Mouse (Mus musculus) testis, adult 2 months (tissue): ENCODE data around the gene Gm49405. TPM values are rescaled to one million over a fixed set of nuclear protein-coding genes. Genes with fewer than 3 reads are reported as not detected.
A peak's percentile ranks its signal among the peaks of the same experiment; 100 is the strongest.
"Not testable (repeated sequence)": the region's sequence is repeated elsewhere in the genome, so short reads cannot be mapped to it uniquely, and the experiment has no call there.

Experiments used
- H3K27ac ChIP-seq: fragments of 200-500 bp; 2 replicates; pipeline ENCODE4 v1.5.1; 2012; ENCODE audit warnings: low read depth, low read length; ENCODE audit not compliant: control insufficient read depth, insufficient read depth
- H3K27me3 ChIP-seq: fragments of 200-500 bp; 2 replicates; pipeline ENCODE4 v1.6.1; 2012; ENCODE audit warnings: mild to moderate bottlenecking, low read length, moderate library complexity; ENCODE audit not compliant: control insufficient read depth, insufficient read depth
- H3K36me3 ChIP-seq: fragments of 200-500 bp; 2 replicates; pipeline ENCODE4 v1.6.1; 2012; ENCODE audit warnings: mild to moderate bottlenecking, low read length; ENCODE audit not compliant: control insufficient read depth, insufficient read depth
- H3K4me1 ChIP-seq: fragments of 200-500 bp; 2 replicates; pipeline ENCODE4 v1.6.1; 2012; ENCODE audit warnings: low read length; ENCODE audit not compliant: control insufficient read depth, insufficient read depth
- H3K4me3 ChIP-seq: fragments of 200-500 bp; 2 replicates; pipeline ENCODE4 v1.5.1; 2012; ENCODE audit warnings: low read depth, mild to moderate bottlenecking, low read length, moderate library complexity, mixed read lengths; ENCODE audit not compliant: control insufficient read depth
- CTCF ChIP-seq: fragments of 200-500 bp; IDR thresholded peaks from 2 replicates; pipeline ENCODE4 v1.5.1; 2012; ENCODE audit warnings: low read depth, mild to moderate bottlenecking, inconsistent platforms, low read length, moderate library complexity; ENCODE audit not compliant: control insufficient read depth, insufficient read depth, insufficient replicate concordance
- POLR2A ChIP-seq: fragments of 200-500 bp; IDR thresholded peaks from 2 replicates; pipeline ENCODE4 v1.6.1; 2012; ENCODE audit warnings: low read depth, mild to moderate bottlenecking, inconsistent platforms, low read length, moderate library complexity; ENCODE audit not compliant: control insufficient read depth
- polyA plus RNA-seq: library from polyadenylated mRNA; depleted of rRNA; stranded (reverse); fragments of >200 nt; gene quantifications from 2 replicates; pipeline ENCODE4 v1.2.3, GENCODE M21; 2012; rRNA removed

The Gm49405 gene
- polyA plus RNA-seq = 0.48 TPM in 2 replicates

- peak; percentile 64; the same call in 1 of the 2 replicates for TF ChIP-seq CTCF
- TF ChIP-seq POLR2A = peak; percentile 48; the same call in 1 of the 2 replicates
- Histone ChIP-seq H3K27me3 (no peaks in the 10 kb centered on the region), H3K4me1 (peaks cover 19% of the 10 kb centered on the region), H3K36me3 (no peaks in the 10 kb centered on the region), H3K27ac (peak within 1 kb of the TSS; percentile 91), H3K4me3 (peak within 1 kb of the TSS; percentile 94)
Observed at GRCm38 (mm10) chr19:4000119-4000900, at the start of gene Gm49405, which contains the start of gene Nudt8. TSS of gene Gm49405 (plus strand) at chr19:4000626. TSS of gene Nudt8 (plus strand) at chr19:4000580.

- H3K36me3 ChIP-seq = no peaks in the 10 kb centered on the region
- no peaks in the 10 kb centered on the region for H3K27me3 ChIP-seq
- no peak overlapping the region for H3K27ac ChIP-seq
- peaks cover 4% of the 10 kb centered on the region for H3K4me1 ChIP-seq
- TF ChIP-seq POLR2A (no peak), CTCF (no peak)
- no peak overlapping the region for H3K4me3 ChIP-seq
Observed at GRCm38 (mm10) chr19:3951461-3951860, 49.0 kb upstream of the Gm49405 start.

DNA sequence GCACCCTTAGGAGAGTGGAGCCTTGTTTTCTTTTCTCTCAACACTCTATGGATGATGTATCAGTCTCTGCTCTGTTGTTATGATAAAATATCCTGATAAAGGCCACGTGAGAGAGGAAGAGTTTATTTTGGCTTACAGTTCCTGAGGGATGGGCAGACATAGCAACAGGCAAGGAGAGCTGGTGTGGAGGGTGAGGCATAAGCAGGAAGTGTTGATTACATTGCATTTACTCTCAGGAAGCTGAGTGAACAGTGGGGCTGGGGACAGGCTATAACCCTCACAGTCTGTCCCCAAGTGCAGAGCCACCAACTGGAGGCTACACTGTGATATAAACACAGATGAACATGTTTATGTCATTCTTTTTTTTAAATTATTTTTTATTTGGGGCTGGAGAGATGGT is 48.3 kb upstream of the Gm49405 start:
- TF ChIP-seq CTCF = no peak
- no peak for TF ChIP-seq POLR2A

GRCm38 (mm10) chr19:3955033-3955432 is 45.4 kb upstream of the Gm49405 start:
- Histone ChIP-seq H3K4me3 (no peak overlapping the region), H3K27ac (no peak overlapping the region), H3K4me1 (no peaks in the 10 kb centered on the region), H3K36me3 (no peaks in the 10 kb centered on the region), H3K27me3 (no peaks in the 10 kb centered on the region)
- no peak for TF ChIP-seq POLR2A
- TF ChIP-seq CTCF = no peak

More for the DNA sequence above, 48.3 kb upstream of the Gm49405 start:
- Histone ChIP-seq H3K36me3 (no peaks in the 10 kb centered on the region), H3K4me3 (no peak overlapping the region), H3K27ac (no peak overlapping the region), H3K27me3 (no peaks in the 10 kb centered on the region), H3K4me1 (peaks cover 4% of the 10 kb centered on the region)

DNA sequence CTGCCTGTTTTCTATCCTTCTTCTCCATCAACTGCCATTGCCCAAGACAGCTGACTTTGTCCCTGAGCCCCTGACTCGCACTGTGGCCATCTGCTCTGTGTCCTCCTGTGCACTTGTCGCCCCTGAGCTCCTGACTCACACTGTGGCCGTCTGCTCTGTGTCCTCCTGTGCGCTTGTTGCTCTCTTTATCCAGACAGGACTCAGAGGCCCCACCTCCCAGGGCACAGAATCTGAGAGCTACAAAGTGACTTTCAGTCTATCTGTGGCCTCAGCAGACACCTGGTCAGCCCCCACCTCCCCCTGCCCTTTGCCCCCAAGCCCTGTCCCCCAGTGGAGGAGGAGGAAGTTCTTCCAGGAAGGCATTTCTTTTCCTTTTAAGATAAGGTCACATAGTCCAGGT is 44.6 kb upstream of the Gm49405 start:
- no peaks in the 10 kb centered on the region for H3K4me1 ChIP-seq
- TF ChIP-seq POLR2A (no peak), CTCF (no peak)
- no peak overlapping the region for H3K4me3 ChIP-seq
- no peaks in the 10 kb centered on the region for H3K36me3 ChIP-seq
- no peak overlapping the region for H3K27ac ChIP-seq
- no peaks in the 10 kb centered on the region for H3K27me3 ChIP-seq

- not testable (repeated sequence) for H3K4me3 ChIP-seq, H3K27me3 ChIP-seq, H3K4me1 ChIP-seq, H3K27ac ChIP-seq, H3K36me3 ChIP-seq
Observed at GRCm38 (mm10) chr19:3957296-3958036, 43.0 kb upstream of the Gm49405 start.

DNA sequence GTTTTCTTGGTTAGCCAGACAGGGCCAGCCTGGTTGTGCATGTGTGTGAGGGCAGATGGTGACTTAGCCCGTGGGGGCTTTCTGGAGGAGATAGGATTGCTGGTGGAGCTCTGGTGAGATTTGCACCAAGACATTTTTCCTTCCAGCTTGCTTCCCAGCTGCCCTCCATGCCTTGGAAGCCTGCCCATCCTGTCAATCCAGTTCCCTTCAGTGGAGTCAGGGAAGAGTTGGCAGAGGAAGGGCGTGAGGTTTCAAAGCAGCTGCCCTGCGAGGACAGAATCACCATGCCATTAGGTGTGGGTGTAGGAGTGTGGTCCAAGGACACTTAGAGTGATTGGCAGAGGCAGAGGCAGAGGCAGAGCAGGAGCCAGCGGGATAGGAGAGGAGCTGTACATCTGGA is 42.0 kb upstream of the Gm49405 start, which contains the start of gene Aldh3b3:
Aldh3b3 (plus strand) TSS at position 176 of the 400 bp plus-strand sequence.
- Histone ChIP-seq H3K4me1 (no peaks in the 10 kb centered on the region), H3K27ac (no peak within 1 kb of the TSS), H3K27me3 (no peaks in the 10 kb centered on the region), H3K36me3 (no peaks in the 10 kb centered on the region), H3K4me3 (no peak within 1 kb of the TSS)
- TF ChIP-seq POLR2A (no peak), CTCF (no peak)
